Mouse (Mus musculus) urinary bladder, postnatal 25 days (tissue): ENCODE measurements around the gene Nfkbie.

ENCODE experiments used
- DNase-seq: peaks from one replicate; pipeline ENCODE4 v3.0.0; 2022; ENCODE audit warnings: low spot score

The Nfkbie gene

GRCm38 (mm10) chr17:45597787-45598186, 42.3 kb downstream of the Nfkbie start:
- no peak for DNase-seq

DNA sequence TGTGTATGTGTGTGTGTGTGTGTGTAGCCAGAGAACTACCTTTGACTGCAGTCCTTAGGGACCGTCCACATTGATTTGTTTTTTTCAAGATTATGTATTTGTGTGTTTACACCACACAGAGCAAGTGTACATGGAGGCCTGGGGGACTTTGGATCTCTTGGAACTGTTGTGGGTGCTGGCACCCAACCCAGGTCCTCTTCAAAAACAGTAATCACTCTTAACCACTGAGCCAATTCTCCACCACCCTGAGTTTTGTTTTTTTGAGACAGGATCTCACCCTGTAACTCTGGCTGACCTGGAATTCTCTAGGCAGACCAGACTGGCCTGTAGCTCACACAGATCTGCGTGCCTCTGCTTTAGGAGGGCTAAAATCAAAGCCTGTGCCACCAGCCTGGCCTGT, 42.9 kb downstream of the Nfkbie start:
- DNase-seq = no peak

DNA sequence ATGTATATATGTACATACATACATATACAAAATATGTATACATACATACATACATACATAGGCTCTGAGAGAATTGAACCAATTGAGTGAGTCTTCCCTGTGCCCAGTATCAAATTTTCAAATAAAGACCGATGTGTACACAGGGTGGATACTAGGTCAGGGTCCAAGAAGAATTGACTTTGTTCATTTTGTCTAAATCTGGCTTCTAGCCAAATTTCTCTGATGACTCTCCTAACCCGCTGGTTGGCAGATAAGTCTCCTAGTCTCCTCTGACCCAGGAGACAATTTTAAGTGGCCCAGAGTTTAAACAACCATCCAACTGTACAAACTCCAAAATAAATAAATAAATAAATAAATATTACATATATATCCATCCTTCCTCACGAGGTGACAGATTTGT, 43.4 kb downstream of the Nfkbie start:
- no peak for DNase-seq

GRCm38 (mm10) chr17:45599446-45600242, 44.1 kb downstream of the Nfkbie start, which contains the start of gene Slc29a1:
Gene Slc29a1 (minus strand): TSS chr17:45599606.
- DNase-seq = peak; percentile 61

DNA sequence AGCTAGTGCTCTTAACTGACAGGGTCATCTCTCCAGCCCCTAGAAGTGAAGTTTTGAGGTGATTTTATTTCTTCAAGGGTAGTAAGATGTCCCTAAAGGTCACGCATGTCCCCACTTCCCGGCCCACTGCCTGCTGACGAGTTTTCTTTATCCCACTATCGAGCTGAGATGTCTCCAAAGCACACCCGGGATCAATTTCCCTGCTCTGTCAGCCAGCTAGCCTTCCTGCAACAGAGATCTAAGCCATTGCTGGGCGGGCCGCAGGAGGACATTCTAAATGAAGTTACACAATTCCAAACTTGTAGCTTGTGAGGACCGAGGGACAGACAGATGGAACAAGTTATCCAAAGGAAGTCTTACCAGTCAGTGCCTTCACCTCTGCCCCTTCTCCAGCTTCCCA, 44.8 kb downstream of the Nfkbie start:
- no peak for DNase-seq

DNA sequence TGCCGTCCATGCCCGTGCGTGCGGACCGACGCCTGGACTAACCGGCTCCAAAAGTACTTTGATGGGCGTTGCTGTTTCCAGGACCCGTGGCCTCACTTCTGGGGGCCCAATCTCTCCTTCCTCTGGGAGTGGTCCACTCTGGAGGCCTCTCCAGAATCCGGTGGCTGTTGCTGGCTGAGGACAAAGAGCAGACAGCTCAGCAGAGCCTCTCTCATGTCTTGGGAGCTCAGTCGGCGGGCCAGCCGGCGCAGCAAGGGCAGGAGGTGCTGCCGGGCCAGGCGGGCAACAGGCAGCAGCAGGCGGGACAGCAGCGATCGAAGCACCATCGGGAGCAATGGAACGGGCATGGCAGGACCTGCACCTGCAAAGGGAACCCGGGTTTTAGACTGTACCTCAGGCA, 45.8 kb downstream of the Nfkbie start:
- DNase-seq = no peak

DNA sequence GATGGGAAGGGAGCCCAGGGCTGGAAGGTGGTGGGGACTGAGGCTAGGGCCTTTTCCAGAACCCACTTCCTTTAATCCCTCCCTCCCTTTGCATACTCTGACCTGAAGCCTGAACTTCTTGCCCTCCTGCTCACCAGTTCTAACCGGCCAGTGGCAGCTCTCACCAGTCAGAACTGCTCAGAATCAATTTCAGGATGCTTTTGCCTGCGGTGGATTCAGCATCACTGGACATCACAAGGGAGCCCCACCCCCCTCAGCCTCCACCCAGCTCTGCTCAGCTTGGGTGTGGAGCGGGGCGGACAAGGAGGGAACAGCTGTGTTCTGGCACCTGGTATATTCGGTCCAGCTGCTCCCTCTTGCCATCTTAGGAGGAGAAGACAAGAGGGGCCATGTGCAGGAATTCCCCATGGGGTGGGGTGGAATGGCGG, 46.4 kb downstream of the Nfkbie start, which contains the start of gene Mymx:
Gene Mymx (minus strand): TSS at position 226 of the 428 bp plus-strand sequence.
- no peak for DNase-seq

- no peak for DNase-seq
These were observed 47.5 kb downstream of the Nfkbie start for GRCm38 (mm10) chr17:45602984-45603383.

GRCm38 (mm10) chr17:45606992-45607879, 51.7 kb downstream of the Nfkbie start:
- DNase-seq = no peak

GRCm38 (mm10) chr17:45608396-45608795, 52.9 kb downstream of the Nfkbie start:
- DNase-seq = no peak

DNA sequence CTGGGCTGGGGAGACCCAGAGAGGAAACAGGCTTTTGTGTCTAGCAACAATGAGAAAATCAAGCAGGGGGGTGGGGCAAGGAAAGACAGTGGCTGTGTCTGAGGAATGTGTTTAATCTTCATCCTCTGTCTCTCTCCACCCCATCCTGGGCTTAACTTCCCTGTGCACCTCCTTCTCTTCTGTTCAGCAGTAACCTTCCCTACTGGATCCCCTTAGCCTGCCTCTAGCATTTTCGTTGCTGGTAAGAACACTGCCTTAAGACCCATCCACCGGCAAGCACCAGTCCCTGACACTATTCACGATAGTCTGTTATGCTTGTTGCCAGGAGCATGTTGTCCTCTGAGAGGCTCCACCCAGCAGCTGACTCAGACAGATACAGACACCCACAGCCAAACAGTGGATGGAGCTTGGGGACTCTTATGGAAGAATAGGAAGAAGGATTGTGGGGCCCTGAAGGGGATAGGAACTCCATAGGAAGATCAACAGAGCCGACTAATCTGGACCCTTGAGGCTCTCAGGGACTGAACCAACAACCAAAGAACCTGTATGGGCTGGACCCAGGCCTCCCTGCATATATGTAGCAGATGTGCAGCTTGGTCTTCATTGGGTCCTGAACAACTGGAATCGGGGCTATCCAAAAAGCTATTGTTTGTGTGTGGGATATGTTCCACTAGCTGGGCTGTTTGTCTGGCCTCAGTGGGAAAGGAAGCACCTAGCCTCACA, 54.8 kb downstream of the Nfkbie start:
- DNase-seq = no peak

DNA sequence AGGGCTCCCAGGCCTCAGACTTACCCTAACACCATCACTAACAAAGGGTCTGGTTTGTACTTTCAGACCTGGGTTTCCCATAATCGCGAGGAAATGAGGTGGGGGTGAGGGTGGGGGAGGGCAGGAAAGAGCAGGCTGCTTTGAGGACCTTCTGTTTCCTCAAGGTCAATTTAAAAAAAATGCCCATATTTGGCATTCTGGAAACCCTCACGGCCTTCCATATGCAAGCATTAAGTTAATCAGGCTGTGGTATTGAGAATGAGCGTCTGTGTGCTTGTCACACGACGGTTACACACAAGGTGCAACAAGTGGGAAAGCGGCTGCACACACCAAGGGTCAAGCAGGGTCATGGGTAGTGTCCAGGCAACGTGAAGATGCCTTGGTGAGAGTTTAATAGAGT, 56.5 kb downstream of the Nfkbie start:
- no peak for DNase-seq
